Mouse (Mus musculus) heart, adult 9 months (tissue): ENCODE measurements around the gene Trpm5.

Source experiments
- DNase-seq, 2 experiments: peaks; one replicate each; pipeline ENCODE4 v3.0.0; 2022; ENCODE audit warnings: low spot score in 2 of 2

Gene Trpm5

DNA sequence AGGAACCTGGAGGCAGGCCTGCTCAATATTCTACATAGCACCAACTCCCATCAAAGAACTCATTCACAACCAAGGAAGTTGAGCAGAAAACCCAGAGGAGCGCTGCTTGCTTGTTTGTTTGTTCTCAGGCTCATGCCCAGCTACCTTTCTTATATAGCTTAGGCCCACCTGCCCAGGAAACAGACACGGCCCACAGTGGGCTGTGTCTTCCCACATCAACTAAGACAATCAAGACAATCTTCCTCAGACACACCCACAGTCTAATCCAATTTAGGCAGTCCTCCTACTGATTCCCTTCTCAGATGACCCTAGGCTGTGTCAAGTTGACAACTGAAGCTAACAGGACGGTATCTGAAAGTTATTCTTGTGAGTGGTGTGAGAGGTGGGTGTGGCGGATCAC is 11.6 kb upstream of the Trpm5 start, which contains the start of gene Kcnq1:
Gene Kcnq1 (plus strand): TSS at position 301 of the 400 bp plus-strand sequence.
- DNase-seq = no peak

DNA sequence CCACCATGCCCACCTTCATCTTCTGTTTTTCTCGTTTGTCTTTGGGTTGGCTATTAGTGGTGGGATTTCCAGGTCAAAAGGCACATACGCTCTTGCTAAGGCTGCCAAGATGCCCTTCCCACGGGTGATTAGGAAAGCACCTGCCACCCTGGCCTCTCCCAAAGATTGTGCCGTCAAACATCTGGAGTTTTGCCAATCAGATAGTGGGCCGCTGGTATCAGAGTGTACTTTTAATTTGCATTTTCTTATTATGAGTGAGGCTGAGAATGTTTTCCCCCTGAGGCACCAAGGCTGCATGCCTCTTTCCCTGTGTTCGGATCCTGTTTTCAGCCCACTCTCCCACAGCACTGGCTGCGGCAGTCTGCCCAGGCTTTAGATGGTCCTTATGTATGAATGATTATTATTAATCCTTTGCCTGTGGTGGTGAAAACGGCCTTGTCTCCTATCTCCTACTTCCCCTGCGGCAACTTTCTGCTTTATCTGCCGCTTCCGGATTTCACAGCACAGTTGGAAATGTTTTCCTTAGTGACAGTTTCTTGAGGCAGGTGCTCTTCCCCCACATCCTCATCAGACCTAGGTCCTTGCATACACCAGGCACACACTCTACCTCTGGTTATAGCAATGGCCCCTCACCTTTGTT is 10.9 kb upstream of the Trpm5 start:
- DNase-seq = no peak

DNA sequence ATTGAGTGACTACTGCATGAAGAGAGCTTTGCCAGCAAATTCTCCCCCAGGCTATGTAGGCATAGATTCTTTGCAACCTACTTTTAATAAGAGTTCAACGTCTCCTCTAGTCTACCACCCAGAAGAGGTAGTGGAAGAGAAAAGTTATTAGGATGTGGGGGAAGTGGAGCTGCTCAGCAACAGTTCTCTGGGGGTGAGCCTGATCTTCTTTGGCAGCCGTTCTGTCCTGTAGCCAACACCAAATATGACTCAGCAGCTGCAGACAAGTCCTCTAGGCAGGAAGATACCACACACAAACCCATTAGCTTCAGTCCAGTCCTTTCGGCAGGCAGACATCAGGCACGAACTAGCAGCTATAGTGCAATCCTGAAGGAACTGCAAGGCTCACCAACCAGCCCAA is 6.3 kb upstream of the Trpm5 start:
- DNase-seq = no peak

DNA sequence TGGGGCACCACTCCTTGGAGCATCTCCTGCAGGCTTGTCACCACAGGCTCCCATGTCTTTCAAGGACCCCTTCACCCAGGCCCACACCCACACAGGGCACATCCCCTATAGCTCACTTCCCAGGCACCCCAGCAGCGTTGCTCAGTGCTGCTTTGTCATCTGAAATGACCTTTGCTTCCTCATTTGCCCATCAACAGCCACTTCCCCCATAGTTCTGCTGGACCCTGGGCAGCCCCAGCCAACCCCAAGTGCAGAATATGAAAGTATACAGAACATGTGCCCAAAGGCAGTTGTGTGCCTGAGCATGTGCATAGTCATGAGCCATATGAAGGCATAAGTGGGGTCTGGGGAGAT is 1.1 kb upstream of the Trpm5 start:
- DNase-seq = no peak

DNA sequence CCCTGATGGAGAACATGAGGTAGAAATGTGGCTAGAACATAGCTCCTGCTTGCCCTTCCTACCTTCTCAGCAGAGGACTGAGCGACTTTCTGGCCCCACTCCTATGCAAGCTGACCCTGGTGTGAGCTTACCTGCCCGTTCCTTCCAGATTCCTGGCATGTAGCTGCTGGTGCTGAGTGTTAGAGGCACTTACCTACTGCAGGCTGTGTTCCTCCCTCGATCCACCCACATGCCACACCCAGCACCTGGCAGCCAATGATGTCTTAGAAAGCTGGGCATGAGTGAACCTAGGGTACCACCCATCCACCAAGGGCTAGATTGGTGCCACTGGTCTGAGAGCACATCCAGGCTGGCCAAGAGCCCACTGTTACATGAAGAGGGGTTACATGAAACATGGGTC is 595 bp downstream of the Trpm5 start:
- DNase-seq = no peak

DNA sequence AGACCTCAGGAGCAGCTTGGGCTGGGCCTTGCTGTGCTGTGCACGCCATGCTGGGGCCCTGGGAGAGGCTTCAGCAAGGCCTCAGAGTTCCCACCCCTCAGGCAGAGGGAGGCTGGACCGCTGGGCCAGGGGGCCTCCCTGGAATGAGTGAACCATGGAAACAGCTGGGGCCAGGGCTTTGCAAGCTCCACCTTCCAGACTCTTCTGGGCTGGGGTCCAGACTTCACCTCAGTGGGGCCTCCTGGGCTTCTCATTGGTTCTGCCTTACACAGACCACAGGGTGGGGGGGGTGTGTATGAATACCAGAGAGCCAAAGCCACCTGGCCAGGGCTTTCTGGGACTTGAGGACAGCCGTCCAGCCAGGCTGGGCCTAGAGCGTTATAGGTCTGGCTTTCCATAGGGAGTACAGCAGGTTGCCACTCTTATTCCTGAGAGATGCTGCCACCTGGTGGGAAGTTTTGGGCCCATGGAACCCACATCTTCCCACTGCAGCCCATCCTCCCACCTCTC is 7.3 kb downstream of the Trpm5 start:
- DNase-seq = no peak

DNA sequence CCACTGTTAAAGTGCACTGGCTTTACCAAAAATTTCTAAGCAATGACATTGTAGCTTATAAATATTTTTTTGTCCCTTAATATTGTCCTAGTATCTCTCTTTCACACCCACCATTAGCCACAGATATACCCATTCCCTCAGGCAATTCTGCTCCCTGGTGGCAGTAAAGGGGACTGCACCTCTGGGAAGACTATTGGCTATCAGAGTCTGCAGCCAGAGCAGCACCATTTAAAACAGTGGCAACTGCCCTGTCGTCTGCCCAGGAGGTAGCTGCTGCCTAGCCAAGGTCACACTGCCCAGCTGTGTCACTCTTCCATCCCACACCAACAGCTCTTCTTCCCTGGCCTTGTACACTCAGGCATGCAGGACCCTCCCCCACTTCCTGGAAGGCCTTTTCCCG is 8.1 kb downstream of the Trpm5 start:
- peak in 1 of 2 experiments; percentile 68 for DNase-seq

DNA sequence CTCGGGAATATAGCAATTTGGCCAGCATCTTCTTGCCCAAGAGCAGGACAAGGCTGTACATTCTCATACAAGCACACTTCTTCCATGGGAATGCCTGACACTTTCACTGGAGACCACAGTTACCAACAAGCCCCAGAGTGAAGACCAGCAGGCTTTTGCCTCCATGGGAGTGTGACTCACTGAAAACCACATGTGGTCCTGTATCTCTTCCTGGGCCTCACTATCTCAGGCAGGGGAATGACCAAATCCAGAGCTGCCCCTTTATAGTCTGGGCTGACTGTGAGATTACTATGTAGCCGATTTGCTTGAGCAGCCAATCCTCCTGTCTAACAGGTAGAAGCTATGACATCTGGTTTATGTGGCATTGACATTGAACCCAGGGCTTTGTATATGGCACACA is 10.7 kb downstream of the Trpm5 start:
- no peak for DNase-seq

DNA sequence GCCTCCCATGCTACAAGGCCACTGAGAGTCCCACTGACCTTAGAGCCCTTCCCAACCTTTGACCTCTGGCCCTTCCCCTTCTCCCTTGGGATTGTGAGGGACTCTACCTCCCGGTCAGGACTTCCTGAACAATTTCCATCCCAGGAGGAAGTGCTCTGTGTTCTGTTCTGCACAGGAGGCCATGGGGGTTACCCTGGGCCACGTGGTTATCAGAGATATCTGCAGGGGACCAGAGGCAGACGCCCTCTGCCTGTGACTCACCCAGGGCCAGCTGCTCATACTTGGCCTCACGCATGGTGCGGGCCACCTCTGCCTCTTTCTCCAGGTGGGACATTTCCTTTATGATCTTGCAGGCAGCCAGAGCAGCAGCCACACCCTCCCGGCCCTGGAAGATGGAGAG is 12.4 kb downstream of the Trpm5 start:
- no peak for DNase-seq

DNA sequence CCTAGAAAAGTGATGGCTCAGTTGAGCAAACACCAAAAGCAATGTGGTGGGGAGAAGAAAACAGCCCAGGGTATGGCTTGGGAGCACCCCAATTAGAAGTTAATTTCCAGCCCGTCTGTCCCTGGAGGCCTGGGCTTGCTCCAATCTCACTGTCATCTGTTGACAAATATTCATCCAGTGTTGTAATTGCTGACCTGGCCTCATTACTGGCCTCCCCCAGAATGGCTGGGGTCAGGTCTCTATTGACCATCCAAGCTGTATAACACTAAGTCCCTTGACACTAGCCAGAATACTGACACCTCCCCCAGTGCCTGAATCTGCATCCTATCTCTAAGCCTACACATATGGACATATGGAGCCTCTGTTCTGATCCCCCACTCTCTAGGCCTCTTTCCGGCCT is 17.1 kb downstream of the Trpm5 start:
- no peak for DNase-seq

DNA sequence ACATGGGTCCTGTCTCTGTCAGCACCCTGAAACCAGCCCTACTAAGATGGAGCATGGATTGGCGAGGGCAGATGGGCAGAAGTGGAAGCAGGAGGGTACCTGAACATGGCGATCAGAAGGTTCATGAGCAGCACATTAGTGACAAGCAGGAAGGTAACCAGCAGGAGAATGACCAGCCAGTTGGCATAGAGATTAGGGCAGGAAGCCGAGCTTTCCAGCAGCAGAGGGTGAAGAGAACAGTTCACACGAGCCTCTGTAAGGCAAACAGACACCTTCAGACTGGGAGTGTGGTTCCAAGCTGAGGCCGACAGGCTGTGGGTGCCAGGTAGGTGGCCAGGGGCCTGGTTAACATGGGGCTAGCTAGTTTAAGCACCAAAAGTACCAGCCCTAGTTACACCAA is 19.0 kb downstream of the Trpm5 start:
- no peak for DNase-seq

DNA sequence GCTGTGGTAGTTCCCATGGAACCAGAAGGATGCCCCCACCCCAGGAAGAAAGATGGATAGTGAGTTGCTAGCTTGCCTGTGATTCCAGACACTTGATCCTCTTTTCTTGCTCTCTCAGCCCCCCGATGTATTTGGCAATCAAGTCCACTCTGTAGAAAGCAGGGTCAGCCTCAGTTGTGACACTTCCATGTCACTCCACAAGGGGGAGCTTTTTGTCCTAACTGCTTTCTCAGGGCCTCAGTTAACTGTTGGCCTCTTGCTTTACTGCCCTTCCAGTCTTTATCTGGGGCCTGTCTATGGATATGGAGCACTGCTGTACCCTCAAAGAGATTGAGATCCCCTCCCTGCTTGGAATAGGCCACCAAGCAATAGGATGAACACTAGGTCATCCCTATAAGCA is 21.4 kb downstream of the Trpm5 start:
- DNase-seq = peak in 1 of 2 experiments; percentile 28

DNA sequence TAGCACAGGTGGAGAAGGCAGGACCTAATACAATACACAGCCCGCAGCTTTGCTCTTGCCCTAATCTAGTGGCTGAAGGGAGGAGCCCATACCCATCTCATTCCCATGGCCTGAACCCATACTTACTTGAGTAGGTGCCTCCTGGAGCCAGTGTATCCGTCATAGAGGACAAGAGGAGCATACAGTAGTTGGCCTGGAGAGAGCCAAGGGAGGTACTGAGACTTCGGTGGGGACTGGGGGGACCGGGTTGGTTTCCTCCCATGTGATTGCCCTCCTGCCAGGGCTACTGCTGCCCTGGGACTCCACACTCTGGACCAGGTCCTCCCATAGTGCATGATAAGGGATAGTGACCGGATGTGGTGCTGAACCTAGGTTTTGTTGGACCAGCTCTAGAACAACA is 21.8 kb downstream of the Trpm5 start:
- no peak for DNase-seq

DNA sequence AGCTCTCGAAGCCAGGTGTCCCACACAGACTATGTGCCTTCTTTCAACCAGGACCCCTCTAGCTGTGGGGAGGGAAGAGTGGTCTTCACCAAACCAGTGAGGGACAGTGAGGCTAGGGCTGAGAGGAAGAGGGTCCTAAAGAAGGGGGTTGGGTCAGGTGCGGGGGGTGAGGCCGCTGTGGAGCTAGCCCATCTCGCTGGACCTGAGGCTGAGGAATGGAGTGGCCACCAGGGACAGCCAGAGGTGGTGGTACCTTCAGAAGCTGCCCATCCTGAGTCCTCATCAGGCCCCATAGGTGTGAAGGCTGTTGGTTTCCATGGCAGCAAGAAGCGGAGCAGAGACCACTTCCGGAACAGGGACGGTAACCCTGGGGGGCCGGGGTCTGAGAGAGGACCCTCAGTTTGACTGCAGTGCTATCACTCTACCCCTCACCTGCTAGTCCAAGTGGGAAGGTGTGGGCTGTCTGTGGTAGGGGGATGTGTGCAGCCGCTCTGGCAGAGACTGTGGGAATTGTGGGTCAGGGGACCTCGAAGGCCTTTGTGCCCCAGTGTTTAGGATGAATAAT is 23.9 kb downstream of the Trpm5 start:
- no peak for DNase-seq

DNA sequence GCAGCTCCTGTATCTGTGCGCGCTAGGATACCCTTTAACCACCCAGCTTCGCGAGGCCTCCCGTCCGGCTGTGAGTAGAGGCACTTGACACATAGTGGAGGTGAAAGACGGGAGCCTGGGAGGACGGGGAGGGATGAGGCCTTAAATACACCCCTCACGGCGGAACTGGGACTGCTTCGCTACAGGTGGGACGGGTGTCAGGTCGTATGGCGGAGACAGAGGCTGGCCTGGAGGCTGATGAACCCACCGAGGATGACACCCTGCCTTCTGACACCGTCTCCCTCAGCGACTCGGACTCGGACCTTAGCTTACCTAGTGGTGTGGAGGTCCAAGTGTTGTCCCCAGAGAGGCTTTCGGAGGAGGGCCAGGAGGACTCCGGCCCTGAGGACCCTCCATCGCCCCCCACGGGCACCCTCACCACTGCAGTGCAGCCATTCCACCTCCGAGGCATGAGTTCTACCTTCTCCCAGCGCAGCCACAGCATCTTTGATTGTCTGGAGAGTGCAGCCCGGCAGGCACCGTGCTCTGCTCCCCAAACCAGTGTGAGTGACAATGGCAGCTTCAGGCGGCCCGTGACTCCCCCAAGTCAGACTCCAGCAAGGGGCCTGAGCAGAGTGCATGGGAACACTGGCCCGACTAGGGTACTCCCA is 24.6 kb downstream of the Trpm5 start:
- peak in 1 of 2 experiments; percentile 22 for DNase-seq

DNA sequence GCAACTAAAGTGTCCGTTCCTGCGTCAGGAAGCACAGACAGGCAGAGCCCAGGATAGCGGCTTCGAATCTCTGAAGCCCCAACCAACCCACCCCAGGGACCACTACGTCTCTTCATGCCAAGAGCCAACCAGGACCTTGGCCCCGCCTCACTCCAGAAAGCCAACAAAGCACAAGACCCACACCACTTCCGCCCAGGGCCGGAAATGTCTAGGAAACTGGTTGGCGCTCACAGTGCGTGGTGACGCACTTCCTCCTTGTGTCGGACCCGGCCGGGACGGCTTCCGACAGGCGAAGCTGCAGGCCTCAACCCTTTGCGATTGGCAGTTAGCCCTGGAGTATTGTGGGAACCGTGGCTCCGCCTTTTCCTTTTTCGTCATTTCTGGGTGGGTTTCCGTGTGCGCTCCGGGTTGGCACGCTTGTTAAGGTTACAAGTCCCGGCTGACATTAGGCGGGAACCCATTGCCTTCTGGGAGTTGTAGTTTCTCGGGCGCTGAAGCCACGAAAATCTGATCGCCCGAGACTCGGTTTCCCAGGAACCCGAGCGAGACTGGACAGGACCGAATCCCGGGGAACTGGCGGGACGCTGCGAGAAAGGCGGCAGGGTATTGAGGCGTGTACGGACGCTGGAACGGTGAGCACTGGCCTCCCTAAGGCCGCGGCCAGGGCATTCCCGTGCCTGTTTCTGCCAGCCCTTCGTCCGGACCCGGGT is 25.4 kb downstream of the Trpm5 start, which contains the start of gene Tssc4:
Gene Tssc4 (plus strand): TSS at position 368 of the 710 bp plus-strand sequence.
- peak; percentile 98 to 99 for DNase-seq

DNA sequence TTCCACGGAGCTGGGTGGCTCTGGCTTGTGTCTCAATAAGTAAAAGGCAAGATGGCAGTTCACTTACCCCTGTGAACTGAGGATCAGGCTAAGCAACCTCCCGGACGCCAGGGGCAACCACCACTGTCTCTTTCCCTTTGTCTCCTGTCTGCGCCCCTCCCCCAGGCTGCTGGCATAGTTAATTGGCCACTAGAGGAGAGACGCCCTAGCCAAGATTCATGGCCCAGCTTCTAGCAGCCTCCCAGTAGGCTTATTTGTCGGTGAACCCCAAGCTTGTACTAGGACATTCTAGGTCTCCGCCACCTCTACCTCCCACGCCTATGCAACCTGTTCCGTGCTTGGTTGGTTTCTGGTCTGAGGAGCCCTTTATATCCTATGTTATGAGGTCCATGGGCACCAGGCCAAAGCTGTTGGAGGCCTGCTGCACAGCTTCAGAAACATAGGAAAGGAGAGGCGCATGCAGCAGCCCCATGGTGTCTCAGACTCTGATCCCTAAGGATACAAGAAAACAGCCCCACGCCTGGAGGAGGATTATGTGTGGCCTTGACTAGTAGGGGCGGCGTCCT is 26.0 kb downstream of the Trpm5 start:
- peak in 1 of 2 experiments; percentile 39 for DNase-seq

DNA sequence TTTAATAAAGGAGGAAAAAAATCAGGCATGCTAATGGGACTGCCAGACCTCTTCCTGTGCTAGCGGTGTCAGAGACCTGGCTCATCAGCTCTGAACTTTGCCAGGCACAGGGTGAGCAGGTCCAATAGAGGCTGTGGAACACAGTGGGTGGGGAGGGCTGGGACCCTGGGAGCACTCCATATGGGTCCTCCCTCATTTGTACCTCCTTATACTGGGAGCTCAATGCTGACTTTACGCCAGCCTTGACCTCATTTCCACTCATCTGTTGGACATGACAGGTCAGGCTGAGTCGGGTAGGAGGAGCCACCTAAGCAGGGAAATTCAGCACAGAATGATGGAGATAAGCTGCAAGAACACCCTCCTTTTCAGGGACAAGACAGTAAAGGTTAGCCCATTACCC is 26.5 kb downstream of the Trpm5 start:
- no peak for DNase-seq

DNA sequence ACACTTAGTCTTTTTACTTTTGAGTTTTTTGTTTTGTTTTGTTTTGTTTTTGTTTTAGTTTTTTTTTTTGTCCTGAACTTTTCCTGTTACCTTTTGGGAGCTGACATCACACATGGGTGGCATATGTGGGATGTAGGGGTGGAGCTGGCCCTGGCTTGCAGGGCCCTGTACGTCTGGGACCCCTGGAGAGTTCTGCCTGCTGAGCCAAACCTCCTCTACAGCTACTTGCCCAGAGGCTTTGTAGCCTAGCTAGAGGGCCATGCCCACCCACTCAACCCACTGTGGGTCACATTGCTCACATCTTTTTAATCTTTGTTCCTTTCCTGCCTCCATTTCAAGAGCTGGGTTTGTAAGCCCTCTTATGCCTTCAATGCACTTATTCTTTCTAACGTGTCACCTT is 27.0 kb downstream of the Trpm5 start:
- DNase-seq = no peak

DNA sequence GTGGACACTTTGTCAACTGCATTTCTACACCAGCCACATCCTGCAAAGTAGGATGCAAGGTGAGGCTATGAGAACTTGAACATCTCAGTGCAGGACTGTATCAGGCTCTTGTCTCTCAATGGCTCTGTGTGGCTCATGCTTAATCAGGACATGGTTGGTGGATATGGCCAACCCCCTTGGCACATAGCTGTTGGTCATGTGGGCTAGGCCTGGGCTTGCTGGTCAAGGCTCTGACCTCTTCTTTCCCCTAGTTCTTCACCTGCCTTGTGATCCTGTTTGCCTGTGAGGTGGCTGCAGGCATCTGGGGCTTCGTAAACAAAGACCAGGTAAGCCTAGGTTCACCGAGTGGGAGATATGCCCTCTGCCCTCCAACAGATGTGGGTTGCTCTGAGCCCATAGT is 28.8 kb downstream of the Trpm5 start:
- no peak for DNase-seq

DNA sequence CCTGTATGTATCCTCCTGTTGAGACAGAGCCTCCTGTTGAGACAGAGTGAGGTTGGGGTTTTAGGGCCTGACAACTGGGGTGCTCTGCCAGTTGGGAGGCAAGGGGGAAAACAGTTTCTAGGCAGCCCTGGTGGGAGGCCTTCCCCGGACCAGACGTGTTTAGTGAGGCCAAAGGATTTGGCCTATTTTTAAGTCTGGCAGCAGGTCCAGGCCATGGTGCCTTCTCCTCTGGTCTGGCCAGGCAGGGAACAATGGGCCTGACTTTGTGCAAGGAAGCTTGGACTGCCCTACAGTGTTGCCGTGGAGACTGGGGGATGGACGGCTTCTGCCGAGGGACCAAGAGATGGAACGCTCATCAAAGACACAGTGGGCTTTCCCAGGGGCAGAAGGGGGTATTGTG is 30.2 kb downstream of the Trpm5 start:
- DNase-seq = no peak

DNA sequence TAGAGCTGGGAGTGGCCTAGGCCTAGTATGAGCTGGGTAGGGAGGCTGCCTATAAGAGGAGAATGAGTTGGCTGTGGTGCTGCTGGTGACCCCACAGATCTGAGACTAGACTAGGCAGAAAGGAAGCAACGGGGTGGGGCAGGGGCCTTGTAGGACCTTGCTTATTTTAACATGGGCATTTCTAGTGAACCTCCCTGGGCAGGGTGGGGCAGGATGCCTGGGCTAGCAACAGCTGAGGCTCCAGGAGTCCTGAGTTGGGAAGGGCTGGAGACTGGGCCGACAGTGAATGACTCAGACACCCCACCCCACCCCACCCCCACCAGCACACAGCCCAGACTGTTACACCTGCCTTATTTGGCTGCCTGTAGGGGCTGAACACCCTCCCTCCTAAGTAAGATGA is 31.7 kb downstream of the Trpm5 start:
- peak in 1 of 2 experiments; percentile 24 for DNase-seq
